Mouse (Mus musculus) kidney, postnatal 25 days (tissue): Measurements from ENCODE around the gene Adora2b.
A peak's percentile ranks its signal among the peaks of the same experiment; 100 is the strongest.
"Not testable (repeated sequence)": the region's sequence is repeated elsewhere in the genome, so short reads cannot be mapped to it uniquely, and the experiment has no call there.

Experiments used
- DNase-seq, 2 experiments: peaks; one replicate each; pipeline ENCODE4 v3.0.0; 2021; ENCODE audit warnings: mixed read lengths in 2 of 2

Adora2b gene

DNA sequence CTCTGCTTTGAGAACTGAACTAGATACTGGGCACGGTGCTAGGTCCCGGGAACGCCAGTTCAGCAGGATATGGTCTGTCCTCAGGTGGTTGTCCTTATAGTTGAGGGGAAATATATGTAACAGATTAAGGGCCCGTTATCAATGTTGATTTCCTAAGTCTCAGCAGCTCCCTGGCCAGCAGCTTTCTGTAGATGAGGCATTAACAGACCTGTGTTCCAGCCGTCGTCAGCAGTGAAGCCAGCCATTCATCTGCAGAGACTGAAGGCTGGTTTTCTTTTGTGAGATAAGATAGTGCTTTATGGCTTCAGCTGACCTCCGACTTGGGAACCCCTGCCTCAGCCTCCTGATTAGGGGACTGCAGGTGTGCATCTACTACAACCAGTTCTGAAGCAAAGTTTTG lies 15.2 kb downstream of the Adora2b start:
- DNase-seq: peak in 1 of 2 experiments; percentile 10

DNA sequence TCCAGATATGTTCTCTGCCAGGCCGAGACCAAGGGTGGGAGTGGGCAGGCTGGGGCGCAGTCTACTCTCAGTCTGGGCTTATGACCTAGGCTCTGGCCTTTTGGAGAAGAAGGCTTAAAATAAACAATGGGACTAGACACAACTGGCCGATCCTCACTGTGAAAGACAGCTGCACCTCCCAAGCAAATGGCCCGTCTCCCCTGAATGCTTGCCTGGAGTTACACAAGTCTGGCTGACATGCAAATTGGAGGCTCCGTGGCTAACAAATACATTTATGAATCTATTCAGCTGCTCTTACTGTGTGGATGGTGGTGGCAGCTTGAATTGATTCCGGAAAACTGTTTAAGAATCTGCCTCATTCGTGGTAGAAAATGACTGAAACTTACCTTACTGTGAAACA lies 16.9 kb downstream of the Adora2b start:
- no peak for DNase-seq

DNA sequence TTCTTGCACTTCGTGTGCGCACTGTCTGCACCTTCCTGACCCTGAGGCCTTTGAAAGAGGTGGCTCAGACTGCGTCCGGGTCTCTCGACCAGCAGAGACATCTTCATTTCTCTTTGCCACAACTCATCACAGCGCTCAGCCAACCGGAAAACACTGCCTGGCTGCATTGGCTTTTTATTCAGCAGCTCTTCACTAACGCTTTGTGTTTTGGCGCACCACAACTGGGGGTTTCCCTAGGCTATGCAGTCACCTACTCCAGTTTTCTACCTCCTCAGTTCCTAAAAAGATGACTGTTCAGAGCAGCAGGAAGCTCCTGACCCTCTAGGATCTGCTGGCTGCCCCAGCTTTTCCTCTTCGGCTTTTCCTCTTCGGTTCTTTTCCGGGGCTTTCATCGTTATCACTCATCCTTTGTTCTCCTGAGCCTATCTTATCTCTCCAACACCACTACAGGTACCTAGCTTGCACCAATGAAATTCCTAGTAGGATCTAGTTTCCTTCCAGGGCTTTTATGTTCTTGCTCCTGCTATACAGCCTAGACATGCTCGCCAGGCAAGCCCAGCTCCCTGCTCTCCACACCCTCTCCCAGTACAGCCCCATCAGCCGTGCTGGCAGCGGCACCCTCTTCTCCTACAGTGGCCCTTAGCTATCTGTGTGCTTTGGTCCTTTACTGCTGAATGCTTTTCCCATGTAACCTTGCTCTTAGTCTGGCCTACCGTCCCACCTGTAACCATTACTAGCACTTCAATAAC lies 17.9 kb downstream of the Adora2b start:
- DNase-seq: peak in 1 of 2 experiments; percentile 26

DNA sequence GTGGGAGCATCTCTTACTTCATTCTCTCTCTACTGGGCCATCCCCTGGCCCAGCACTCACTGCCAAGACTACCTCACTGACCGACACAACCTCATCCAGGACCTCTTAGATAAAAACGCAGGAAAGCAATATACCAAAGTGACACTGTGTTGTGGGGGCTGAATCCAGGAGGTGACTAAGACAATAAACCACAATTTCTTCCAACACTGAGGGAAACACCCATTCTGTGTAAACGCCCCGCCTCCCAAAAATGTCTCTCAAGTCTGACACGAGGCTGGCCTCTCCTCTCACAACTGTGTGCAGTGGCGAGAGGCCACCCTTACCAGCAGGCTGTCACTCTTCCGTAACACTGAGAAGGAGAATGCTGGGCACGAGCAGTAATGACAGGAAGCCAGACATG lies 19.6 kb downstream of the Adora2b start:
- DNase-seq: peak in 1 of 2 experiments; percentile 17

DNA sequence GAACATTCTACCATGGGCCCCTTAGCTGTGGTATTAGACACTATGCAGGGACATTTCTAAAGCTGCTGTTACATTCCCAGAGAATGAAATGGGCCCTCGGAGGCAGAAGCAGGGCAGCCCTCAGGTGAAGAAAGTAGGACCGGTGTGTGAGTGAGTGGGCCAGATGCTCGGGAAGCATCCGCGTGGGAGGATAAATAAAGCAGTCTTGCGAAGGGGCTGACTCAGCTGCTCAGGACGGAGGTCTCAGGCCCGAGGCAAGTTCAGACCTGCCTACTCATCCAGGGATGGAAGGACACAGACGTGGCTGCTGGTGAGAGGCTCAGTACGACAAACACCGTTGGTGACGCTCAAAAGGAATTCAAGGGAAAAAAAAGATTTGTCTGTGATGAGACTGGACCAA lies 20.3 kb downstream of the Adora2b start:
- no peak for DNase-seq

DNA sequence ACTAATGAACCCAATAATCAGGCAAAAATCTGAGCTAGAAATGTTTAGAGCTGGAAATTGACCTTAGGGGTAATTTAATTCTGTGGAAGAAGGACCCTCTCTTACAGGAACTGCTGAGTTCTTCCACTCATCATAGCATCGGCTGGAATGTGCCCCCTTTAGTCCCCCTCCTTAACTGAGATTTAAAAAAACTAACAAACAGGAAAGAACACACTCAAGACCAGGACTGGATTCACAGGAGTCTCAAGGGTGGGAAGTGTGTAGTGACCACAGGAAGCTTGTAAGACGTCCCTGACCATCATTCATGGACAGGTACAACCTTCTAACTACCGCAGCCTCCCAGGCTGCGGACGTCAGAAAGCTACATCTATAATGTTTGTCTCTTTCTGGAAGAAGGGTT lies 22.1 kb downstream of the Adora2b start:
- DNase-seq: peak in 1 of 2 experiments; percentile 6

DNA sequence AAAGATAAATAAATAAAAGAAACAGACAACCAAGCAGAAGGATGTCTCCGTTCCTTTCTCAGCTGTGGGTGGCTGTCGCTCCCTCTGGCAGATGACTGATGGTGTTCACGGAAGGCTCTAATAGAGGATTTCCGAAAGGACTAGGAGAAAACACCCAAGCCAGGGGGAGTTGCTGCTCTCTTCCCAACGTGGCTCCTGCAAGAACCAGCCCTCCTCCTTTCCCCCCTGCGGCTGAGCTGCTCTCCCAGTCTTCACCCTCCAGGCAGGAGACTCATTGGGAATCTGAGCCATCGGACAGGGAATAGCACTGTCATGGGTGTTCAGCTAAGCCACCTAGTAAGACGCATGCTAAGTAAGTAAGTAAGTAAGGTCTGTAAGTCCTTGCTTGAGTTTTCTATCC lies 28.3 kb downstream of the Adora2b start:
- peak in 1 of 2 experiments; percentile 31 for DNase-seq

DNA sequence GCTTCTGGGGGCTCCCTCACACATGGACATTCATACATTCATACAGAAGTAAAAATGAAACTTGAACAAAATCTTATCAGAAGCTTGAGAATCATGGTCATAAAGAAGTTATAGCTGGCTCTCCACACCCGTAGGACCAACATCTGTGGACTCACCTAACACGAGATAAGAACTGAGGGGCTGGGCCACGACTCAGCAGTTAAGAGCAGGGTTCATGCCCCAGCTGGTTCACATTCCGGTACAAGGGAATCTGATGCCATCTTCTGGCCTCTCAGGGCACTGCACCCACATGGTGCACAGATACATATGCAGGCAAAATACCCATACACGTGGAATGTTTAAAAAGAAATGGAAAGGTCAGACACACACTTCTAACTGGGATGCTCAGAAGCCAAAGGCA lies 29.2 kb downstream of the Adora2b start:
- DNase-seq: peak; percentile 74 to 87

DNA sequence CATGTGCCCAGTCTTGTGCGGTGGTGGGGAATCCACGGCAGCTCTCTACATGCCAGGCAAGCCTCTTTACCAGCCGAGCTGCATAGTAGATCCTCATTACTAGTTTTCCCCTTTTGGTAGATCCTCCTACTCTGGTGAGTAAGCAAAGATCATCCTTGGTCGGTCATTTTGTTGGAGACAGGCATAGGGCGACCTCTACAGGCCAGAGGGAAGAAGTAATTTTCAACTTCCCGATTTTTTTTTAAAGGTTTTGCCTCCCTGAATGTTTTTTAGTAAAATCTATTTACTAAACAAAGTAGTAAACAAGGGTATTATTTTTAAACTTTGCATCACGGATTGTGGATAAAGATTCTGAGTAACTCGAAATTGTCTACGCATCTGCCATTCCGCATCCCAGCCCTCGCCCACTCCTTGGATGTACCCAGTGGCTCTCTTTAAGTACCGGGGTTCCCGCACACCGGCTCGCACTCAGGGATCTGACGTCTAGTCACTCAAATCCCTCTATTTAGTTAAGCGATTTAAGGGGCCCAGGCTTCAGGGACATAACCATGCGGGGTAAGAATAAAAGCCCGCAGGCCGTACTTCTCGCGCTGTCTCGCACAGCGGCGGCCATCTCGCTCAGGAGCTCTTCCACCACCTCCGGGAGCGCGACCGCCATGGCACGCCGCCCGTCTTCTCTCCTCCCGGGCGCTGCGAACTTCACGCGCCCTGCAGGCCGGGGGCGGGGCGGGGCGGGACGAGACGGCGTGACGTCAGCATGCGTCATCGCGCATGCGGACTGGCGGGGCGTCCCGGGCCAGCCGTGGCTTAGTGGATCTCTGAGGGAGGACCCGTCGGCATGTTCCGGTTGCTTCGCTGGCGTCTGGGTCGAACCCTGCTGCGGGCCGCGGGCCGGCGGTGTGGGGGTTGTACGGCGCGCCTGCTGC lies 32.2 kb downstream of the Adora2b start, which contains the start of the genes Zswim7 and Ttc19:
TSS of gene Zswim7 (minus strand) at position 701 of the 926 bp plus-strand sequence.
TSS of gene Ttc19 (plus strand) at position 799 of the 926 bp plus-strand sequence.
- peak; percentile 93 to 96 for DNase-seq

DNA sequence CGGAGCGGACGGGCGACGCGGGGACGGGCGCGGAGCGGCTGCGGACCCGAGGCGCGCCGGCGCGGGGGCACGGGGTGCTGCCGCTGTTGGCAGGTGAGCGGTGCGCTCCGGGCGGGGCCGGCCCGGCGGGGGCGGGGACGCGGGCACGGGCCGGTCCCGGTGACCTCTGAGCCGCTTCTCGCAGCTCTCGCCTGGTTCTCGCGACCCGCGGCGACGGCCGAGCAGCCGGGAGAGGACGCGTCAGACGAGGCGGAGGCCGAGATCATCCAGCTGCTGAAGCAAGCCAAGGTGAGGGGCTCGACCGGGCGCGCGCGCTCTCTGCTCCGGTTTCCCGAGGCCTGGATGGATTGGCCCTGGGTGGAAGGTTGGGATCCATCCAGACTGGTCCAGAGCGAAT lies 32.8 kb downstream of the Adora2b start:
- DNase-seq: peak; percentile 68 to 92

DNA sequence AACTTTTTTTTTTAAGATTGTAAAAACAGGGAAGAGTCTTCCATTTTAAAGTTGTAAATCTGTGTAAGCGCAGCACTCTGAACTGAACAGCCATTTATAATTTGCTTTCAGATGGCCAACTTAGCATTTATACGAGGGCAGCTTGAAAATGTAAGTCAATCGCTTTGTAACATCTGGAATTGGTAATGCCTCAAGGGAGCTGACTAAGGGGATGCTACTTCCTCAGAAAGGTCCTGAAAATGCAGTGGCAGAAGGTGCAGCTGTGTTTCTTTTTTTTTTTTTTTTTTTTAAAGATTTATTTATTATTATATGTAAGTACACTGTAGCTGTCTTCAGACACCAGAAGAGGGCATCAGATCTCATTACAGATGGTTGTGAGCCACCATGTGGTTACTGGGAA lies 35.2 kb downstream of the Adora2b start:
- DNase-seq: not testable (repeated sequence)

DNA sequence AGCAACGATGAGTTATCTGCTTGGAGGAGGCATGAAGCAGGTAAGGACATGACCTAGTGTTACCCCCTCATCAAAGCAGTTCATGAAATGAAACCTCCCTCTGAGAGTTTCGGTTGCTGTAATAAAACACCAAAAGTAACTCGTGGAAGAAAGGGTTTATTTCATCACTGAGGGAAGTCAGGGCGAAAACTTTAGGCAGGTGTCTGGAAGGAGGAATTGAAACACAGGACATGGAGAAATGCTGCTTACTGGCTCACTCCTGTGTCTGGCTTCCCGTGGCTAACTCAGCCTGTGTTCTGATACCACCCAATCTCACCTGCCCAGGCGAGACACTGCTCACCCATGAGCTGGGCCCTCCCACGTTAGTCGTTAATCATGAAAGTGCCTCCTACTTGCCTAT lies 36.2 kb downstream of the Adora2b start:
- DNase-seq: no peak

DNA sequence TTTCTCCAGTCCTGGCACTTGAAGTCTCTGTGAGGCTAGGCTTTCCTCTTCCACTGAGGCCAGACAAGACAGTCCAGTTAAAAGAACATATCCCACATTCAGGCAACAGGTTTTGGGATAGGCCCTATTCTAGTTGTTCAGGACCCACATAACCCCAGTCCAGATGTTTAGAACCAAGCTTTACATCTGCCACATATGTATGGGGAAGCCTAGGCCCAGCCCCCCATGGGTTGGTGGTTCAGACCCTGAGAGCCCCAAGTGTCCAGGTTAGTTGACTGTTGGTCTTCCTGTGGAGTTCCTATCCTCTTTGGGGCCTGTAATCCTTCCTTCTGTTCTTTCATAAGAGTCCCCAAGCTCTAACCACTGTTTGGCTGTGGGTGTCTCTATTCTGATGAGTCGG lies 38.9 kb downstream of the Adora2b start:
- no peak for DNase-seq

DNA sequence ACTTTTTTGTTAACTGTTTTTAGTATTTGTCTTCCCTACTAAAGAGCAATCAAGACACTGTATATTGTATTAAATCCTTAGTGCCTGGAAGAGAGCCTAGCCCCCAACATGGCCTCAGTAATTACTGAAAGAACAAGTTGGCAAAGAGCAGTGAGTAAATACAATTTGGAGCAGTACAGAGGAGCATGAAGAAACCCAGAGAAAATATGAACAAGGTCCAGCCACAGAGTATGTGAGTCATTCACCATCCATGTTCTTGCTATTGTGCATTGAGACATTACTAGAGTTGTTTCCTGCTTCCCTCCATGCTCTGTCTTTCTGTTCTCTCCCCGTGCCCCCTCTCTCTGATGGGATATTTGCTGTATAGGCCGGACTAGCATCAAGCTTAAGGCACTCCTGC lies 45.3 kb downstream of the Adora2b start:
- no peak for DNase-seq

DNA sequence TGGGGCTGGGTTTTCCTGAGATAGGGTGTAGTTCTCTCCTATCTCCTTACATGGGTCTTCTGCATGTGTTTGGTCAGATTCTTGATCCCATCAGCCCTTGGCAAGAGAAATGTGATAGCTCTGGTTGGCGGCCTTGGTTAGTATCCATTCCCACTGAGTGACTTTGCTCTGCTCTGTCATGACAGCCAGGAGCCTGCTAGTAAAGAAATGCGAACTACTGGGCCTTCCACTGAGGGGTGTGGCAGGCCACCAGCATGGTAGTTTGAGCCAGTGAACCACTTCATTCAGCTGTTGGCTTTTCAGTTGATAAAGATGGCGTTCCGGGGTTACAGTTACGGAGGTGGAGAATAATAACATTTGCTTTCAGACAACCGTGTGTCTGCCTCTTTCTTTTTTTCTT lies 50.1 kb downstream of the Adora2b start:
- DNase-seq: no peak

DNA sequence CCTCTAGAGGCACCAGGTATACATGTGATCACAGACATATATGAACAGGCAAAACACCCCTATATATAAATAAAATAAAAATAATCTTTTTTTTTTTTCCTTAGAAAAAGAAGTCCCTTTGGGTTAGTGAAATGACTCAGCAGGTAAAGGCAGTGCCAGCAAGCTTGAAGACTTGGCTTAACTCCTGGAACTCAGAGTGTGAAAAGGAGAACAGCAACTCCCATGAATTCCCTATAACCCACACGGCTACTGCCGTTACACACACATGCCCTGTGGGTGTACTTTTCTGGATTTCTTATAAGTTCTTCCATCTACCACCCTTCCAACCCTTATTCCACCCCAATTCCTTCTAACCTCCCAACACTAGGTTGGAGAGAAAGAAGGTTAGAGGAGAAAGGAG lies 57.1 kb downstream of the Adora2b start:
- DNase-seq: no peak

DNA sequence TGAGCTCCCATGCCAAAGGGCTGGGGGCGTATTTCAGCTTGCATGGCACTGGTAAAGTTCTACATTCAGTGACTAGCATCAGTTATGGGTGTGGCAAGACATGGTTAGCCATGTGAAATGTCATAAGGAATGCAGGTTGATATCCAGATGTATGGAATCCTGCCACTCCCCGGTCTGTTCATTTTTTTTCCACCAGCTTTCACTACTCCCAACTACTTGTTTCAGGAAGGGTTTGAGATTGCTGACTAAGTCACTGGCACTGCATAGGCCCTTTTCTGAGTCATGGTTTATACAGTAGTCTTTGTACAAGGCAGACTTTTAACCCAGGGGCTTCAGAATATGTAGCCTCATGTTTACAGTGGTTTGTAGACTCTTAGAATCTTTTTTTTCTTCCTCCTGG lies 60.5 kb downstream of the Adora2b start:
- no peak for DNase-seq

DNA sequence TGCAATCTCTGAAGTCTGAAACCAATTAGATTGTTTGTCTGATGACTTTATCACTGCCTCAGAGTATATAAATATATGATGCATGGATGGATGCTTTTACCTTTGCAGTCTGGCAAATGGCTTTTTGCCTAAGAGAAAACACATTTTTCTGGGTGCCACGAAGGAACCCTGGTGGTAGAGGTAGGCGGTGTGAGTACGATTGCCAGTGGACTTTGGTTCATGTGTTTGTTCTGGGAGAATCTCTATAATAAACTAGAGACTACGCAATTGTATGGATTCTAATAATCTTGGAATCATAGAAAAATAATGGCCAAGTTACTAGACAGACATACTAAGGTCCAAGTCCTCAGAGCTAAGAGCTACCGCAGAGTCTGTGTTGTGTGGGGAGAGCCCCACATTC lies 66.2 kb downstream of the Adora2b start:
- DNase-seq: no peak
